Mouse (Mus musculus) urinary bladder, postnatal 10 days (tissue): Measurements from ENCODE around the gene Fam13c.

Experiments used
- DNase-seq: peaks from one replicate; pipeline ENCODE4 v3.0.0; 2022; ENCODE audit warnings: low spot score

Fam13c gene

DNA sequence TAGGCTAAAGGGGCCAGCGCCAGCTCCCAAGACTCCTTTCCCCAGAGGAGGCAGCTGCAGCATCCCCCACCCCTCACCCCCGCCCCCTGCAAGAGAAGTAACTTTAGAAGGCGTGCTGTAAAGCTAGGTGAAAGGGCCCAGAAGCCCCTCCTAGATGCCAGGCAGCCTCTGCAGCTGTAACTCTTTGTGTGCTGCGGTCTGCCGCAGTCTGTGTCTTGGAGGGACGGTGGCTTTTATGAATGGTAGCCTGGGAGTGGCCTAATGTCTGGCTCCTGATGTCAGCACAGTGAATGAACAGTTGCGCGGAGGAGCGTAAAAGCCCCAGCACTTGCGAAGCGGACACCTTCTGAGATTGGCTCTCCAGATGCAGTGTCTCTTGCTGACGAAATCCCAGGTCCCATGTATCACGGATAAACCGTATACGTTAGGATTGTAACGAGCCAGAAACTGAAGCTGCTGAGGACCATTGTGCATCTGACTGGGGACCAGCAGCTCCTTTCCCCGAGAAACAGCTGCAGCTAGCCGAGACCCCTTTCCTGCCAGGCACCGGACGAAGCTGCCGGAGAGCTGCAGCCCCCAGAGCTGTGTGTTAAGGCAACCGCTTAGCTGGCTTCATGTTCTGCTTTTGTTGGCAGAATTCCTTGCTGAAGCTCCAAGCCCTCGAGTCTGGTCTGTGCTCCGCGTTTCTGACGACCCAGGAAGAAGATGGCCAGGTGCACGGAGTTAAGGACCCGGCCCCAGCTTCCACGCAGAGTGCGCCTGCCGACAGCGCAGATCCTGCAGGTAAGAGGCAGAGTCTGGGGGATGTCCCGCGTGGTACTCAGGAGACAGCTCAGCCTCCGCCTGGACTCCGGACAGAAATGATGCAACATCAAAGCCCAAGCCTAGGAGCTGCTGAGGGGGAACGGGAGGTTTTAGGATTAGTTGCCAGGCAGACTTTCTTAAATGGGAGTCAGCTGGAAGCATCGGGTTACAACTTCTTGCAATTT, 80.2 kb downstream of the Fam13c start:
- DNase-seq: no peak

DNA sequence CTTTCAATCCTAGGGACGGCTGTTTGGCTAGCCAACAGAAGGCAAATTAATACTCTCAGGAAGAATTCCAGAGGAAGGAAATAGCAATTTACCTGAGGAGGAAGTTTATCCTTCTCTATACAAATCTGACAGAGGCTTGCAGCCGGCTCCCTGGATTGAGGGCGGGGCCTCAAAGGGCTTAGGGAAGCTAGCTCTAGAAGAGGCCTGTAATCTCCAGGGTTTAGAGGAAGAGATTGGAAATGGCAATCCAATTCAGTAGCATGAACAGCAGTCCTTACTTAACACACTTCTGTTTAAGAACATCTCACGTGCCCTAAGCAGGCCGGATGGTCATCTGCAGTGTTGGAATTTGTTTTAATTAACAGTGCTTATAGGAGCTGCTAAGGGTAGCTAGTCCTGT, 81.1 kb downstream of the Fam13c start:
- DNase-seq: no peak

DNA sequence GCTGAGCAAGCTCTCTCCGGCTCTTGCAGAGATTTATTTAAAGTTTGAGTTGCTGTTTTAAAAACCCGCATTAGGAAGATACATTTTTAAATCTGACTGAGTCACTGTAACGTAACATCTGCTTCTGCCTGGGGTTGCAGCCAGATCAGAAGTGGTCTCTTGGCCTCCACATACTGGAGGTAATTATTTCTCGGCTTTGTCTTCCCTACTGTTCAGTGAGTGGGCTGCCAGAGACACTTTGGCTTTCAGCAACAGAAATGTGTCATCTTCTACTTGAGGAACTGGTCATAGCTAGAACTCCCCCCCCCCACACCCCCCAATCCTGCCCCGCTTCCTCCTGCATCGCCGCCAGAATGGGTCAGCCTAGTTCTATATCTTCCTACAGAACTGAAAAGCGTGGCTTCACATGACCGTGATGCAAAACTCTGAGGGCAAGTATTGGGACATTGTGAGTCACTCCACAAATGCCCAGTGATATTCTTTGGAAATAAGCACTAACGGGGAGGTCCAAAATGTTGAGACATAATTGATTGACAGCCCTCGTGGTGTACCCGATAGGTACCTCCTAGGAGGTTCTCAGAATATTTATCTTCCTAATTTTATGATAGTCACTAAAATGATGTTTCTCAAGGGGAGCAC, 90.0 kb downstream of the Fam13c start:
- no peak for DNase-seq

DNA sequence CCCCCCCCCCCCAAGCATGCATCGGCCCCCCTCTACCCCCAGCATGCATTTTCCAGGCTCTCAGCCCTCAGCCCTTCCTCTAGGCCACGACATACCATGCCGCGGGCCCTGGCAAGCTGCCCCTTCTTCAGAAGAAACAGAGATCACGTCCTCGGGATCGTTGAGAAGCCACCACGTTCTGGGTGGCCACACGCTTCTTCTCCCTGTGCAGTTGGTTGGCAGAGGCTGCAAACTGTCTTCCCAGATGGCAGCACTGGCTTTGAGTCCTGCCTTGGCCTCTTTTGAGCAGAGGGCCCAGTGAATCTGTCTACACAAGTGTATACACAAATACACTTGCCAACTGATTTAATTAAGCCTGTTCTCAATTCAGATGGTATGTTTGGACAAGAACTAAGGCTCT, 92.0 kb downstream of the Fam13c start:
- DNase-seq: no peak

DNA sequence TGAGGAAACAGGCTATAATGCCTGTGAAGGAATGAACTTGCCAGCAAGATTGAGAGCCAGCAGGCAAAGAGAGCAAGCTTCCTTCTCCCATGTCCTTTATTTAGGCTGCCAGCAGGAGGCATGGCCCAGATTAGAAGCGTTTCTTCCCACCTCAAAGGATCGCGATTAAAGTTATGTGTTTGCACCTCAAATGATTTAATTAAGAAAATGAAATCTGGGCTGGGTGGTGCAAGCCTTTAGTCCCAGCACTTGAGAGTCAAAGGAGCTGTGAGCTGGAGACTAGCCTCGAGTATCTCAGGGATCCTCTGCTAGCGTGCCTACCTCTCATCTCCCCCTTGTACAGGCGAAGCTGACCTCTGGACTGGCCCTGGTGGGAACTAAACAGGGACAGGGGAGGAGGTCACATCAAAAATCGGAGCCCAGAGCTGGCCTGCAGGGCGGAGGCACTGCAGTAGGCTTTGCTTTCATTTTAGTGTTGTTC, 93.1 kb downstream of the Fam13c start:
- DNase-seq: no peak

DNA sequence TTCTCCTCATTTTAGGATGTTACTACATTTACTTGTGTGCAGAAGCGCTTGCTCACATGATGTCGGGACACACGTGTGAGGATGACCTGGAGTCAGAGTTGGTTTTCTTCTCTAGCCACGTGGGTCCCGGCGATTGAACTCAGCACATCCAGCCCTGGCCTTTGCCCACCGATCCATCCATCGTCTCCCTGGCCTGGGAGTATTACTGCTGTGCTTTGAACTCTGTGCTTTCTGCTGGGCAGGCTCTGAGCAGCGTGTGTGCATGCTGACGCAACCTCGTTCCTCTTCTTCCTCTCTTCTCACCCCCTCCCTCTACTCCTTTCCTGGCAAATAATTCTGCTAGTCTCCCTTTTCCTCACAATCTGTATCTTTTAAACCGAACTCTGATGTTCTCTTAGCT, 93.7 kb downstream of the Fam13c start:
- DNase-seq: no peak

DNA sequence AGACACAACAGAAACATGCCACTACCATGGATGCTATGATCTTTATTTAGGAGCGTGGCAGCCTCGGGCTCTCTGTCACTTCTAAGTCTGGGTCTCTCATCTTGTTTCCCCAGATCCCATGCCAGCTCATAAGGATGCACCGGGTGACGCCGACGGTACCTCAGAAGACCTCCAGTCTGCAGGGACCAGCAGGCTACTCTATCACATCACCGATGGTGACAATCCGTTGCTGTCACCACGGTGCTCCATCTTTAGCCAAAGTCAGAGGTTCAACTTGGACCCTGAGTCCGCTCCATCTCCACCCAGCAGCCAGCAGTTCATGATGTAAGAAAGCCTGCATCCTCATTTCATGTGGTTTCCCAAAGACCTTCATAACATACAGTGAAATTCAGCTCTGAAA, 94.3 kb downstream of the Fam13c start:
- DNase-seq: no peak

DNA sequence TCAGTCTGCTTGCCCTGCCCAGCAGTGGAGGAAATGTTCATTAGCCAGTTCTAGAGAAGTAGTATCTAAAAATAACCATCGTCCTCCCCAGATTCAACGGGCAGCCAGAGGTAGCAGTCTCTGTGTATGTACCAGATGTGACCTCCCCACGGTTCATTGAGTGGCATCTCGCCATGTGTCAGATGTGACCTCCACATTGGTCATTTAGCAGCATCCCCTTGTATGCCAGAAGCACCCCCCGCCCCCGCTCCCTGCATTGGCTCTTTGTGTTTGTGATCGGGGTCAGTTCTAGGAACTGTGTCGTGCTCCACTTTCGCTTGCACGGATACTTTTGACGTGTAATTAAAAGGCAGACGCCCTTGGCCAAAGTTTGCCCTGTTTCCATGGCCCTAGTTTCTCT, 95.1 kb downstream of the Fam13c start:
- DNase-seq: no peak

DNA sequence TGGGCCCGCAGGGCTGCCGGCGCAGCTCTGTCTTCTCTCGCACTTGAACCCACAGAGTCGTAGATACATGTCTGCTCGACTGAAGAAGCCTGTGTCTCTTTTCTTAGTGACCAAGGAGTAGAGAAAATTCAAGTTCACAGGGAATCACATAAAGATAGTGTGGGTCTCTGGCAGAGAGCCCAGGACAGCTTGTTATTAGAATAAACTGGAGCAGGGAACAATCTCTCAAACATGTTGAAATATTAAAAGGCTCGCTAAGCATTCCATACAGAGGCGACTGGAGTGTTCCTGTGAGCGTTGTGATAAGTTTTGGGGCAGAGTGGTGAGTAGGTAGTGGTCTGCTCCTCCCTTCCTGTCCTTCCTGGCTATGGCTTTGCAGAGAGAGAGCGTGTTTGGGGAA, 97.4 kb downstream of the Fam13c start:
- no peak for DNase-seq

DNA sequence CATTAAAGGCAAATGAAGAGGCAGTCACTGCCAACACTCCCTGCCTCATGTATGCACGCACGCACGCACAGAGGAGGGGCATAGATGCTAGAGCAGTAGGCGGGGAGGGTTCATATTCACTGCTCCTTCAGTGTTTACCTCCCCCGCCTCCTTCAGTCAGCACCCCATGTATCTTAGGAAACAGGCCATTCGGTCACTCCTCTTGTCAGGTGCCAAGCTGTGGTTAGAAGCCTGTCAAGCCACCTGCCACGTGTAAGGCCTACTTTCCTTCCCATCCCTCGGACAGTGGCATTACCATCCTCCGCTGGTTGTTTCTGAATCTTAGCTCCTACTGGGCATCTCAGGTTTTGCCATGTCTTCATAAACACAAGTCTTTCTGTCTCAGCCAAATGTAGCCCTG, 99.0 kb downstream of the Fam13c start:
- DNase-seq: no peak

DNA sequence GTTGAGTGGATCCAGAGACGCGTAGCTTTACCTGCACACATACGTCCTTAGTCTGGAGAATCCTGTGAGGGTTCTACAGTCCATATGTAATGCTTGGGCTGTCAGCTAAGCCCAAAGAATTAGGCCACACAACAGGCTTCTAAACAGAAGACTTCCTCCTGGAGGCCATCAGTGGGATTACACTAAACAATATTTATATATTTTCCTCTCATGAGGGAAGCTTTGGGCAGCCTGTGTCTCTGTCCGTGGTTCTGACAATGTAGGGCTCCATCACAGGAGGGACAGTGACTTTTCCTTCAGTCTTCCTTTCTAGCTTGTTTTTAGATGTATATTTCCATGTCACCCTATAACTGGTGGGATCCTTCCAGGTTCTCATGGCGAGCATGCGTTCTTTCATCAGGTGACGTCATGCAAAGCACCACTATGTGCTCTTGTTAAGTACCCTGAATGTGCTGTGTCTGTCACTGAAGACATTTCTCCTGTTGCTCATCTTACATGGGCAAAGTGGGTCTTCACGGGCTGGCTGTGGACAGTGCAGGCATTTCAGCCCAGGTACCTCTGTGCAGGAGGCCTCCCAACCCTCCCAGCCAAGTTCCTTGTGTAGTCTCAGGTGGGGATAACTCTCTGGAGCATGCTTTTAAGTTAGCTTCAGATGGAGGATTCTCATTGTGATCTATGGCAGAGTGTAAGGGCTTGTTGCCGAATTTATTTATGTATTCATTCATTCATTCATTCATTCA, 100.3 kb downstream of the Fam13c start:
- no peak for DNase-seq

DNA sequence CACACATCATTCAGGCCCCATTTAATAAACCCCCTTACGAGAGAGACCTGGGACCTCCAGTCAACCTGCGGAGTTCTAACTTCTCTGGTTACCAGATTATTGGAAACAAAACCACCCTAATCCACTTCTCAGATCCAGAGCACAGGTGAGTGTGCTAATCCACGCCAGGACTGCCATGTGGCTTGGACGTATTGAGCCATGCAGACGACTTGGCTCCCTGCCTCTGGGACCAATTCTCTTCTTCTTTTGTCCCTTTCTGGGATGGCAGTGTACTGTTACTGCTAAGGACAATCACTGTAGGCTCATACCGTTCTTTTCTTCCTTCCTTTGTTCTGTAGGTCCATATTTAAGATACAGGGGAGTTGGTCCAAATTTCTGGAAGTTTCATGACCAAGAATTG, 102.6 kb downstream of the Fam13c start:
- no peak for DNase-seq

DNA sequence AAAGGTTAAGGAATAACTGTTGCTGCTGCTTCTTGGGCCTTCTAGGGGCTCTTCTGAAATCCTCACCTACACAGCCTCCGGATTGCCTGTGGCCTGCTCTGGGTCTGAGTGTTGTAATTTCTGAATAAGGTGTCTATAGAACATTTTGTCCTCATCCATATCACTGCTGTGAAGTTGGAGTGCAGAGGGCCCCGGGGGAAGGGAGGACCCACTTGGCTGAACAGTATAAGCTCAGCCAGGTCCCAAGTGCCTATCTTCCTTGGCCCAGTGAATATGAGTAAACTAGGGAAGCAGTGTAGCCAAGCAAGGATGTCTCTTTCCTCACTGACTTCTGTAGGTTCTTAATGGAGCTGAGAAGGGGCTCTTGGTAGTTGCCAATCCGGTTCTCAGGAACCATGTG, 112.2 kb downstream of the Fam13c start:
- DNase-seq: no peak

DNA sequence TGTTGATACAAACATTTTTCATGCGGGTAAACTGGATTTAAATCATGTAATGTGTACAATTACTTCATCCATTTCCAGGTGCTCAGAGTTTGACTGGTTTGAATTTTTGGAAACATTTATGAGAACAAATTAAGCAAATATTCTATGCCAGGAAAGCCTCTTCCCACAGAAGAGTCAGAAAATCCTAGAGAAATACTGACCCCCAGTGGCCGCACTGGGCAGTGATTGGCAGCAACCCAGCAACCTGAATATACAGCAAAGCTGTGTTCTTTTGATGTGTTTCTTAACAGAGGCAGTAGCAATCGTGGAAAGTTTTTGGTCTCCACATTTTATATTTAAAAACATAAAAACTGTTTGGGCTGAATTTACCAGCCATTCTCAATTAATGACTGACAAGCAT, 123.4 kb downstream of the Fam13c start:
- DNase-seq: no peak

DNA sequence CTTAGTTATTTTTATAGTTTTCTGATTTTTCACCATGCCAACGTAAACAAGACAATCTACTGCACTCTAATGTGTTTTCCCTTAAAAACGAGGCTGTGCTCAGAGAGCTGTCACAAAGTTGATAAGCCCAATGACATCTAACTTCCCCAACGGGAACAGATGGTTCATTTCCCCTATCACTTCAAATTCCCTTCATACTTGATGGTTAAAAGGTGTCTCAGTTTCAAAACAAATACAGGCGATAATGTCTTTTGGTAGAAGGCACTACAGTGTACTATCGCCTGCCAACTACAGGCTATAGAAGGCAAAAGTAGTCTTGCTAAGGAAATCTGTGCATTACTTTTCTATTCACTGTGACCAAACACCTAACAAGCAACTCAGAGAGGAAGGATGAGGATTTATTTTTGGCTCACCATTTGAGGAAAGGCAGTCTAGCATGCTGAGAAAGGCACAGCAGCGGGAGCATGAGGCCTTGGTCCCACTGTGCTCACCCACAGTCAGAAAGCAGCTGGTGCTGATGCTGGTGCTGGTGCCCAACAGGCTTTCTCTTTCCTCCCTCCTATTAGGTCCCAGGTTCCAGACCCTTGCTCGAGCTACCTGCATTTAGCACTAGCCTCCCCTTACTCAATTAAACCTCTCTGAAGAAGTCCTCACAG, 141.4 kb downstream of the Fam13c start:
- DNase-seq: no peak

DNA sequence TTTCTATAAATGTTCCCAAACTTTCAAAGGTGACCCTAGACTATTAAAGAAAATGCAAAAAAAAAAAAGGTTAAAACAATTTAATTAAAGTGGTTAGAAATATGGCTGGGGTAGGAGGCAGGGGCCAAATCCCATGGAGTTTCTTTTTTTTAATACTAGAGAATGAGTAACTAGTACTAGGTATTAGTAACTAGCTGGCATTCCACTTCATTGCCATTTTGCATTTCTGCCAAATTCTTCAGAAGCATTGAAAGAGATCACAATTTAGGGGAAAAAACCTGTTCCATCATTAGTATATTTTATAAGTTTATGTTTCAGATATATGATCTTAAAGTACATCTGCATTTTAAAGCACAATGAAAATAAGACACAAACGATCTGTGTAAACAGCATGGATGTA, 143.9 kb downstream of the Fam13c start:
- DNase-seq: no peak

DNA sequence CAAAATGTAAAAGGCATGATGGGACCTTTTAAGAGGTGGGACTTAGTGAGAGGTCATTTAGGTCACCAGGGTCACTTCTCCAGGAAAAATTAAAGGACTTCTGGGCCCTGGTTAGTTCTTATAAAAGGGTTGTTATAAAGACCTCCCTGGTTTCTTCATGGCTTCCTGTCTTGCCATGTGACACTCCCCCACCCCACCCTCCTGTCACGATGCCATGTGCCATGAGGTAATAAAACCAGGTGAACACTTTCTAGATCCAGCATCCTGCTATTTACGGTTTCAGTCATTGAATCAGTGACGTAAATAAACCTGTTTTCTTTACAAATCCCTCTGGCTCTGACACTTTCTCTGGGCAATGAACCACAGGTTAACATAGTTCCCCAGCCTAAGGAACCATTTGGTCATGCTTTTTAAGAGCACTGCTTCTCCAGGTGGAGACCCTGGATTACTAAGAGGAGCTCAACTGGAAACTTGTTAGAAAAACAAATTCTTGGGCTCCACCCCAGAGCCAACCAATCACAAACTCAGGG, 146.7 kb downstream of the Fam13c start:
- no peak for DNase-seq

DNA sequence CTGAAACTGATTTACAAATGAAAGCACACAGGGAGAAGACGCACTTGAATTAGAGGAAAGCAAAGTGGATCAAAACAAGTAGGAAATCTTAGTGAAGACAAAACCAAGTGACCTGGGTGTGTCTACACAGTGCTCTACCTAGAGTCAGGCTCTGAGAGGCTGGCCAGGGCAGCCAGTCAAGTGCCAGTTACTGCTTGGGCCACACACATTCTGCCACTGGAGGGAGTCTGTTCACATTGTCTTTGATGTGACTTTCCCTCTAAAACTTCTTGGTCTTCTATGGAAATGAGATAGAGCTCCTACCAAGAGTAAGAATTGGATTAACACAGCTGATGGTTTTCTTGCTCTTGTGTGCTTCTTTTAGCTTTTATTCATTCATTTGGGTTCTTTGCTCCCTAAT, 153.7 kb downstream of the Fam13c start:
- no peak for DNase-seq

DNA sequence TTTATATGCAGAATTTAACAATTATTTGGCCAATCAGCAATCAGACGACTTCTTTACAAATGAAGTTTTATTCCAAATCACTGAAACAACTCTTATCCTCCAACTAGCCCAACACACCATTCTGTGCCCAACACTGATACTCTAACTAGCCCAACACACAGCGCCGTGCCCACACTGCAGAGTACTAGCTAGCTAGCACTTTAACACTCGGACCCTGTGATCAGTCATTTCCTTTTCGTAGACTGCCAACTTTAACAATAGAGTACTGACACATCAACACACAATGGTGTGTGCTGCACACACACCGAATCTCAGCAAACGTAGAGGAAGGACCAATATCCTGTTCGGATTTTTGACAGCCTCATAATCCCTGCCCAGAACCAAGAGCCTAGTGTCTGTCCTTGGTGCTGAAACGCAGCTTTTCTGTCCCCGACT, 157.8 kb downstream of the Fam13c start:
- no peak for DNase-seq

DNA sequence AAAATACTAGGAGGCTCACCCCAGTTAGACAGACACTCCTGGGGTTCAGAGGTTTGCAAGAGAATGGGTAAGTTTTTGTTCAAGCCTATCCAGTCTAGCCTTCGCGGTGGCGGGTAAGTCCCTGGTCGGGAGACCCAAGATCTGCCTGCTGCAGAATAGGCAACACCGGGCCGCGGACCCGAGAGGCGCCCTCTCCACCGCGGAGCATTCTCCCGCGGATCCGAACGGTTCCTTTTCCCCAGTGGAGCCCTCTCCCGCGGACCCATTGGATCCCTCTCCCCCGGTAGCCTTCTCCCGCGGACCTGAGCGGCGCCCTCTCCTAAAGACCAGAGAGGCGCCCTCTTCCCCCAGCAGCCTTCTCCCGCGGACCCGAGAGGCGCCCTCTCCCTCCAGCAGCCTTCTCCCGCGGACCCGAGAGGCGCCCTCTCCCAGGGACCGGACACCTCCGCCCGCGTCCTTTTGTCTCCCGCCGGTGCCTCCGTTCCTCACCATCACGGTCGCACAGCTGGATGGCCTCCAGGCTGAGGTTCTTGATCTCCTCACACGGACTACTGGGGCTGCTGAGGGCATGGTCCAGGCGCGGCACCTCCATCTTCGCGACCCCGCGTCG, 158.3 kb downstream of the Fam13c start:
- DNase-seq: no peak

DNA sequence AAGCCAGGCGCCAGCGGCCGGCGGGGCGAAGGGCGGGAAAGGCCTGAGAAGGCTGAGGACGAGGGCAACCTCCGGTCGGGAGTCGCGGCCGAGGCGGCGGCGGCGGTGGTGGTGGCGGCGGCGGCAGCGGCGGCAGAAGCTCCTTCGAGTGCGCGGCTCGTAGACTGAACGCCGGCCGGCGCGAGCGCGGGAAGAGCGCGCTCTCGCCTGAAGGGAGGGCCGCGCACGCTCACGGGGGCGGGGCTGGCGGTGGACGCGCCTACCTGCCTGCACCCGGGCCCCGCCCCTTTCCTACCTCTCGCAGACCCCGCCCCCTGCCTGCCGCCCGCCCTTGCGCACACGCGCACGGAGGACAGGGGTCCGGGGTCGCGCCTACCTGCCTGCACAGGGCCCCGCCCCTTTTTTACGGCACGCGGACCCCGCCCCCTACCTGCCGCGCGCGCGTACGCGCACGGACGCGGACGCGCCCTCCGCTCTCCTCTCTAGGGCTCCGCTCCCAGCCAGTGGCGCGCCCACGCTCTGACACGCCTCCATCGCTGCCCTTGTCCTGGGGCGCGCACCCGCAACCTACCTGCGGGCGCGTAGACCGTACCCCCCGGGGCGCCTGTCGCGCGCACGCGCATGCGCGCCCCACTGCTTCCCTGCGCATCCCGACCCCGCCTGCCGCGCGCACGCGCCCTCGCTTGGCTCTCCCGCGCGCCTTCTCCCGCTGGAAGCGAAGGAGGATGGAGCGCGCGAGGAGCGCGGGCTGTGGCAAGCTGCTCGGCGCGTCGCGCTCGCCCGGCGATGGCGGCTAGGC, 159.0 kb downstream of the Fam13c start:
- DNase-seq: peak; percentile 12
